In the genomic region with DNA sequence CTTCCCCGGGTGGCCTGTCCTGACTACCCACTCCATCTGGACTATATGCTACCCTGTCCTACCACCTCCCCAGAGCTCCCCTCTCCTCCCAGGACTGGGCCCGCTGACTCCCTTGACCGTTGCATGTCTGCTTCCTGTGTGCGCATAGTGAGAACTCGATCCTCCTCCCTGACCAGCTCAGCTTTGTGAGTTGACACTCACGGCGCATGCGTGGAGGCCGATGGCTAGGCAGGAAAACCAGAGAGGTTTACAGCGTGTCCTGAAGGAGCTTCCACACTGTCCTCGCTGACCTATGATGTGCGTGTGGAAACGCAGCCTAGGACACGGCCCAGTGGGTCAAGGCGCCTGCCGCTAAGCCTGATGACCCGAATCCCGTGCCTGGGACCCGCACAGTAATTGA, we compare ENCODE assay signal across 27 mouse cellular contexts. TPM values are rescaled to one million over a fixed set of nuclear protein-coding genes. Genes with fewer than 3 reads are reported as not detected.
"Had no signal": no experiment of that assay in that cellular context is flagged by ENCODE, and none has a peak within 500 bp of the region (broad histone marks: within the 10 kb centered on the region; RNA-seq: fewer than 3 reads in every experiment).

No protein-coding gene starts in this region.

- ATAC-seq: intestine, postnatal 0 days; liver, postnatal 0 days; lung, postnatal 0 days; midbrain, embryonic 15.5 days had no signal

- H3K36me3 ChIP-seq: limb, embryonic 12.5 days; midbrain, embryonic 12.5 days had no signal

- H3K4me2 ChIP-seq: limb, embryonic 12.5 days; limb, embryonic 15.5 days; liver, embryonic 11.5 days; lung, embryonic 14.5 days; midbrain, embryonic 12.5 days; midbrain, embryonic 15.5 days; neural tube, embryonic 12.5 days; neural tube, embryonic 15.5 days had no signal

- H3K9ac ChIP-seq: limb, embryonic 12.5 days; limb, embryonic 15.5 days; liver, embryonic 14.5 days; liver, postnatal 0 days; lung, embryonic 14.5 days; midbrain, embryonic 12.5 days; midbrain, embryonic 15.5 days; neural tube, embryonic 12.5 days; neural tube, embryonic 15.5 days had no signal

- H3K9me3 ChIP-seq: limb, embryonic 12.5 days; limb, embryonic 15.5 days; midbrain, embryonic 12.5 days; midbrain, embryonic 15.5 days; neural tube, embryonic 12.5 days; neural tube, embryonic 15.5 days had no signal

- H3K4me3 ChIP-seq: limb, embryonic 12.5 days; limb, embryonic 15.5 days; midbrain, embryonic 12.5 days; midbrain, embryonic 15.5 days; neural tube, embryonic 12.5 days; neural tube, embryonic 15.5 days had no signal

- H3K27ac ChIP-seq: limb, embryonic 12.5 days; limb, embryonic 15.5 days; liver, embryonic 14.5 days; macrophage; midbrain, embryonic 12.5 days; midbrain, embryonic 15.5 days; neural tube, embryonic 12.5 days; neural tube, embryonic 15.5 days; stomach, postnatal 0 days had no signal

- DNase-seq: kidney, adult 8-10 months; layer of hippocampus, adult 9-11 months; left cerebral cortex, postnatal 4 days; lung, embryonic 14.5 days; right cerebral cortex, adult 18-20 months; right cerebral cortex, postnatal 14 days; right cerebral cortex, postnatal 4 days; thymus, adult 18-20 months; thymus, postnatal 36 days had no signal

RNA-seq across cellular contexts. Expression of gene Rasal1, which starts 43.4 kb away (rescaled TPM):
- total RNA-seq: megakaryocyte, adult 5-6 weeks had no signal
- polyA plus RNA-seq: lung, embryonic 14.5 days; lung, postnatal 0 days; macrophage; midbrain, embryonic 12.5 days had no signal

RNA-seq across cellular contexts. Expression of gene Oas2, which starts 57.6 kb away (rescaled TPM):
- total RNA-seq: left cerebral cortex, postnatal 4 days had no signal

RNA-seq across cellular contexts. Expression of gene Cfap73, which starts 58.0 kb away (rescaled TPM):
- total RNA-seq: left cerebral cortex, adult 18-20 months; megakaryocyte, adult 5-6 weeks had no signal
- polyA plus RNA-seq: intestine, embryonic 14.5 days; intestine, postnatal 0 days; limb, embryonic 12.5 days; limb, embryonic 15.5 days; liver, embryonic 11.5 days; liver, embryonic 14.5 days; liver, postnatal 0 days; lung, embryonic 14.5 days; macrophage; midbrain, embryonic 12.5 days; neural tube, embryonic 12.5 days; stomach, embryonic 14.5 days; urinary bladder, adult 2 months had no signal
